Mouse (Mus musculus) retina, embryonic 14.5 days (tissue): ENCODE data around the gene Gm10272.
"Not testable (repeated sequence)": the region's sequence is repeated elsewhere in the genome, so short reads cannot be mapped to it uniquely, and the experiment has no call there.

Experiments
- DNase-seq: peaks from one replicate; pipeline ENCODE4 v3.0.0-alpha.2; 2015; ENCODE audit warnings: low spot score

Gene Gm10272

DNA sequence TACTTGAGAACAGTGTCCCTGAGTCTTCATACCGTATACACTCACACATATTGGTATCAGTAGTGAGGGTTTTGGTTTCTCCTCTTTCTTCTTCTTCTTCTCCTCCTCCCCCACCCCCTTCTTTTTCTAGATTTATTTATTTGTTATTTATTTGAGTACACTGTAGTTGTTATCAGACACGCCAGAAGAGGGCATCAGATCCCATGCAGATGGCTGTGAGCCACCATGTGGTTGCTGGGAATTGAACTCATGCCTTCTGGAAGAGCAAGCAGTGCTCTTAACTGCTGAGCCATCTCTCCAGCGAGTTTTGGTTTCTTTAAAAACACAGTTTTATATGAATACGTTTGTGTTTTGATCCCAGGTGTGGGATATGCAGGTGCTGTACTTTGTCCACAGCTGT, 21.9 kb downstream of the Gm10272 start:
- peak; percentile 13 for DNase-seq

DNA sequence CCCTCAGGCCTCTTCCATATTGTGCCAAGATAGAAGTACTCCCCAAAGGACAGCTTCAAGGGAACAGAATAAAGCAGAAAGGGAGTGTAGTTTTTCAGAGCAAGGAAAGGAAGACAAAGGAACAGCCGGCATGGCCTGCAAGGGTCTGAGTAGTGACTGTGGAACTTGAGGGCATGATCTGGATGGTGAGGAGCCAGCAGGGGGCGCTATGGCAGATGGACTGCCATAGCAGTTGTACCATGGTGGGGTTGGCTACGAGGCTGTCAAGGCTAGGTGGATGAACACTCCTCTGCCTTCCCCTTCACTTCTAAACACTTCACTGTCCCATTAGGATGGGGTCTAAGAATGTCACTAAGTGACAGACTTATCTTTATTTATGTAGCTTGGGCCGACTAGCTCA, 22.8 kb downstream of the Gm10272 start:
- peak; percentile 43 for DNase-seq

DNA sequence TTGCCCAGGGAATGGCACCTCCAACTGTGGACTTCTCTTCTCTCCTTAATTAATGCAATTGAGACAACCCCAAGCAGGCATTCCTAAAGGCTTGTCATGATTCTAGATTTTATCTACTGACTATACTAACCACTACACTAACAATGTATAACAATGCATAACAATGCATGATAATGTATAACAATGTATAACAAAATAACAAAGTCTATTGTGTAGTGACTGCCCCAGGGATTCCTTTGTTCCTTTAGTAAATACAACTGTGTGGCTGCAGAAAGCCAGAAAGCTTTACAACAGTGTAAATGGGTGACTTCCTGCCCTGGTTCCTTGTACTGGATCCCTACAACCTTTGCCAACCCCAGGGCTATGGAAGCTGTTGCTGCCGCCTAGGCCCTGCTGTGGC, 29.5 kb downstream of the Gm10272 start:
- DNase-seq = no peak

DNA sequence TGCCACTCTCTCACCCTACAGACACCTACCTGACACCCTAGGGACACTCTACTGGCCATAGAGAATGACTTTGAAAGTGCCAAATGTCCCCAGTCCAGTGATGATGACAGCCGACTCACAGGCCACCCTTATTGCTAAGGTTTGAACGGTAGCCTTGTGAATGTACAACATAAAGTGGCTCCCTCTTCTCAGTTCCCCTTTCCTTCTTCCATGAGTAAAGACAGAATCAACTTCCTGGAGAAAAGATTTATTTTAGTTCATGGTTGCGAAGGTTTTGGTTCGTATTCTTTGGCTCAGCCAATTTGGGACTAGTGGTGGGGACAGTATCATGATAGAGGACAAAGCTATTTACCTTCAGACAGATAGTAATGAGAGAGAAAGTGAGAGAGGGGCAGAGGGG, 32.5 kb downstream of the Gm10272 start:
- no peak for DNase-seq

DNA sequence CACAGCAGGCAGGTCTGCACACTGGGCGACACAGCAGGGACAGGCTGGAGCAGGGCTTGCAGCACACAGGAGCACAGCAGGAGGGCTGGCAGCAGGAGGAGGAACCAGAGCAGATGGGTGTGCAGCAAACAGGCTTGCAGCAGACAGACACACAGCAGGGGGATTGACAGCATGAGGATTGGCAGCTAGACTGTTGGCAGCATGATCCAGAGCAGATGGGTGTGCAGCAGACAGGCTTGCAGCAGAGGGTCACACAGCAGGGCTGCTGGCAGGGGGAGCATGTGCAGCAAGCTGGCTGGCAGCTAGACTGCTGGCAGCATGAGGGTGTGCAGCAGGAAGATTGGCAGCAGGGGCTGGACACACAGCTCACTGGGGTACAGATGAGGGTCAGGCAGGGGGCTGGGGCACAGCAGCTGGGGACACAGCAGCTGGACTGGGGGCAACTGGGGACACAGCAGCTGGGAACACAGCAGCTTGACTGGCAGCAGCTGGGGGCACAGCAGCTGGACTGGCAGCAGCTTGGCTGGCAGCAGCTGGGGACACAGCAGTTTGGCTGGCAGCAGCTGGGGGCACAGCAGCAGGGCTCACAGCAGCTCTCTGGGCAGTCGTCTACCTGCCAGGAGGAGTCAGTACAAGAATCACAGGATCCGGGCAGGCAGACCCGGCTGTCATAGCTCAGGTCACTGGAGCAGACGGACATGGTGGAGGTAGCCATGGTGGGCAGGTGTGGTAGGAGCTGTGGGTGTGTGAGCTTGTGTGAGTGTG, 35.7 kb downstream of the Gm10272 start, which contains the start of gene Gm18596:
Gene Gm18596, minus strand, starts transcription at position 715 of the 765 bp plus-strand sequence.
- DNase-seq = not testable (repeated sequence)

DNA sequence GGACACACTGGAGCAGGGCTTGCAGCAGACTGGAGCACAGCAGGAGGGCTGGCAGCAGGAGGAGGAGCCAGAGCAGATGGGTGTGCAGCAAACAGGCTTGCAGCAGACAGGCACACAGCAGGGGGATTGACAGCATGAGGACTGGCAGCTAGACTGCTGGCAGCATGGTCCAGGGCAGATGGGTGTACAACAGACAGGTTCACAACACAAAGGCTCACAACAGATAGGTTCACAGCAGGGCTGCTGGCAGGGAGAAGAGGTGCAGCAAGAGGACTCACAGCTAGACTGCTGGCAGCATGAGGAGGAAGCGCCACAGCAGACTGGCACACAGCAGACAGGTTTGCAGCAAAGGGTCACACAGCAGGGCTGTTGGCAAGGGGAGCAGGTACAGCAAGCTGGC, 44.3 kb downstream of the Gm10272 start:
- not testable (repeated sequence) for DNase-seq

DNA sequence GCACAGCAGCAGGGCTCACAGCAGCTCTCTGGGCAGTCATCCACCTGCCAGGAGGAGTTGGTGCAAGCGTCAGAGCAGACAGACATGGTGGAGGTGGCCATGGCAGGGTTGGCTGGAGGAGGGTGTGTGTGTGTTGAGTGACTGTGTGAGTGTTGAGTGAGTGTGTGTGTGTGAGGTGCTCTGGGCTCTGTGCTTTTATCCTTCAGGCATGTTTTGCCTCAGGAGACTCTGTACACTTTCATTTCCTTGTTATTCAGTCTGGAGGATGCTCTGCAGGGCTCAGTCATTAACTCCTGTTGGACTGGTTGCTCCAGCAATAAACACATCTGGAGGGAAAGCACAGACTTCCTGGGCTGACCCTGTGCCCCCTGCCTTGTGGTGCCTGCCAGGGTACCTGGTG, 44.8 kb downstream of the Gm10272 start, which contains the start of gene Gm9736:
Gene Gm9736, minus strand, starts transcription at position 101 of the 400 bp plus-strand sequence.
- not testable (repeated sequence) for DNase-seq

DNA sequence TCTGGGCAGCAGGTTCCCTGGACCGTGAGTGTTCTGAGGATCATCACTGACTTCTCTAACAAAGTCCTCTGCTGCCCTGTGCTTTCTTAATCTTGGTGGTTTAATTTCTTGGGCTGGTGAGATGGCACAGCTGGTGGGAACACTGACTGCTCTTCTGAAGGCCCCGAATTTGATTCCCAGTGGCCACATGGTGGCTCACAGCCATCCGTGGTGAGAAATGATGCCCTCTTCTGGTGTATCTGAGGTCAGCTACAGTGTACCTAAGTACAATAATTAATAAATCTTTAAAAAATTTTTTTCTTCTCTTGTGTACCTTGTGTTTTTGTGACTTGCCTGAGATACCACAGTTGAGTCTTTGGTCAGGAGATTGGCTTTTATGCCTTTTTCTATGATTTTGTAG, 45.9 kb downstream of the Gm10272 start:
- DNase-seq = not testable (repeated sequence)

DNA sequence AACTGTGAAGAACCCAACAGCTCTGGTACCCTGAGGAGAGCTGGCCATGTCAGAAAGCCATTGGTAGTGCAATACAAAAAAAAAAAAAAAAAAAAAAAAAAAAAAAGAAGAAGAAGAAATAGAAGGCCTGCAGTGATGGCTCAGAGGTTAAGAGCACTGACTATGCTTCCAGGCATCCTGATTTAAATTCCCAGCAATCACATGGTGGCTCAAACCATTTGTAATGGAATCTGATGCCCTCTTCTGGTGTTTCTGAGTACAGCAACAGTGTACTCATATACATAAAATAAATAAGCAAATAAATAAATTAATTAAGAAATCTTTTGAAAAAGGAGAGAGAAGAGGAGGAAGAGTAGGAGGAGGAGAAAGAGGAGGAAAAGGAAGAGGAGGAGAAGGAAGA, 47.0 kb downstream of the Gm10272 start:
- DNase-seq = no peak
